Mouse (Mus musculus): ENCODE results near the gene Hpcal1.

- TF ChIP-seq POLR2A (IDR thresholded peaks at IDR 0.05; ENCODE audit: insufficient read depth, low read depth, low read length), result no peak
- no peak for TF ChIP-seq CTCF (IDR thresholded peaks at IDR 0.05; ENCODE audit: insufficient read depth, low read depth, low read length)
These were observed 46.1 kb upstream of the Hpcal1 start for GRCm38 (mm10) chr12:17644385-17645222.

Measured in olfactory bulb, adult 2 months (tissue).